Mouse (Mus musculus): ENCODE results near the gene Prdm16.

- TF ChIP-seq CTCF (IDR thresholded peaks at IDR 0.05; ENCODE audit: low read depth, low read length), result no peak
- no peak for TF ChIP-seq POLR2A (IDR thresholded peaks at IDR 0.05; ENCODE audit: borderline replicate concordance, low read depth, low read length)
Observed at GRCm38 (mm10) chr4:154385918-154386317, 250.8 kb downstream of the Prdm16 start.

Data from bone marrow macrophage, adult 2 months (primary cell).